Mouse (Mus musculus) A20 (cell line): ENCODE measurements around the gene Dhrs7.
A peak's percentile ranks its signal among the peaks of the same experiment; 100 is the strongest.

Experiments
- DNase-seq: peaks from one replicate; pipeline ENCODE4 v3.0.0-alpha.2; 2011; ENCODE audit warnings: low read depth, low spot score

The Dhrs7 gene

GRCm38 (mm10) chr12:72655775-72656174 lies 8.9 kb downstream of the Dhrs7 start:
- no peak for DNase-seq

- peak; percentile 45 for DNase-seq
Observed at GRCm38 (mm10) chr12:72654698-72655097, 10.0 kb downstream of the Dhrs7 start.

GRCm38 (mm10) chr12:72649611-72650330 lies 14.9 kb downstream of the Dhrs7 start, which contains the start of gene Gm4756:
Gene Gm4756 (minus strand): TSS chr12:72649661.
- DNase-seq, result no peak

GRCm38 (mm10) chr12:72648921-72649320 lies 15.8 kb downstream of the Dhrs7 start:
- DNase-seq, result no peak

- no peak for DNase-seq
Observed at GRCm38 (mm10) chr12:72638025-72638424, 26.7 kb downstream of the Dhrs7 start.

- no peak for DNase-seq
Observed at GRCm38 (mm10) chr12:72628751-72629150, 36.0 kb downstream of the Dhrs7 start.

- DNase-seq, result no peak
Observed at GRCm38 (mm10) chr12:72622853-72623496, 41.7 kb downstream of the Dhrs7 start.

GRCm38 (mm10) chr12:72621441-72621840 lies 43.3 kb downstream of the Dhrs7 start:
- DNase-seq, result no peak

- no peak for DNase-seq
Observed at GRCm38 (mm10) chr12:72620856-72621255, 43.9 kb downstream of the Dhrs7 start.

- DNase-seq, result no peak
Observed at GRCm38 (mm10) chr12:72612053-72612452, 52.7 kb downstream of the Dhrs7 start.
